Mouse (Mus musculus) embryo, embryonic 10.5 days (tissue): ENCODE measurements around the gene Cdk10.
"Not testable (repeated sequence)": the region's sequence is repeated elsewhere in the genome, so short reads cannot be mapped to it uniquely, and the experiment has no call there.

Source experiments
- DNase-seq: peaks from one replicate; pipeline ENCODE4 v3.0.0-alpha.2; 2015; ENCODE audit warnings: low spot score

The Cdk10 gene

DNA sequence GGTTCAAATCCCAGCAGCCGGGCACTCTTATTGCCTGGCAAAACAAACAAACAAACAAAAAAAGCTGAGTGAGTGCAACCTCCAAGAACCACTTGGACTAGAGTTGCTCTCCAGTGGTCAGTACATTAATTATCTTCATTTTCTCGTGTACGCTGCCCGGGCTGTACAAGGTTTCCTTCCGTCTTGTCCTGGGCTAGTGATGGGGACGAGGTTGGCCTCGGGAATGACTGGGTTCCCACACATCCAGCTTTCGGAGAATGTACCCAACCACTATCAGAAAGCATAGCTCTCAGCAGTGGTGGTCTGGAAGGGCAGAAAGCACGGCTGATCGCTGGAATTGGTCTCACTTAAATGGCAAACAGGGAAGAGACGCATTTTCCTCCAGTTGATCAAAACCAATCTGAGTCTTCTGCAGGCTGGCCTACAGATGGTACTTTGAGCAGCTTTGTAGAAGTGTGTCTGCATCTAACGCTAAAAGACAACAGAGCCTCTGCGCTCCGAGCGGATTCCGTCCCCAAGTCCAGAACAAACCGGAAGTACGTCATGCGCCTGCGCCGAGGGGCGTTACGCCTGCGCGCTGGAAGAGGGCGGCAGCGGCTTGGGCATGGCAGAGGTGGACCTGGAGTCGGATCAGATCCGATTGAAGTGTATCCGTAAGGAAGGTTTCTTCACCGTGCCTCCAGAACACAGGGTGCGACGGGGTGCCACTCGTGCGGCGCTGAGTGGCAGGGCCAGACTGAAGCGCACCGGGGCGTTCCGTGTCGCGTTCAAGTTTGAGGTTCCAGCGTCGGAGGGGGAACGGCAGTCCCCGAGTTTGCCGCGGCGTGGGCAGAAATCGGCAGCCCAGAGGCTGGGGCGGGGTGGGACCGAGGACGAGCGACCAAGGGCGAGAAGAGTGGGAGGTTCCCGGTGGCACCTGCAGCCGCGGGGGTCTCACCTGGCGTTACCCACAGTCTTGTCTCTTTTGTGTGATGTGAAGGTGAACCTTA lies at the start of gene Cdk10:
Gene Cdk10 (plus strand): TSS at position 565 of the 989 bp plus-strand sequence.
- DNase-seq, result peak; percentile 96

DNA sequence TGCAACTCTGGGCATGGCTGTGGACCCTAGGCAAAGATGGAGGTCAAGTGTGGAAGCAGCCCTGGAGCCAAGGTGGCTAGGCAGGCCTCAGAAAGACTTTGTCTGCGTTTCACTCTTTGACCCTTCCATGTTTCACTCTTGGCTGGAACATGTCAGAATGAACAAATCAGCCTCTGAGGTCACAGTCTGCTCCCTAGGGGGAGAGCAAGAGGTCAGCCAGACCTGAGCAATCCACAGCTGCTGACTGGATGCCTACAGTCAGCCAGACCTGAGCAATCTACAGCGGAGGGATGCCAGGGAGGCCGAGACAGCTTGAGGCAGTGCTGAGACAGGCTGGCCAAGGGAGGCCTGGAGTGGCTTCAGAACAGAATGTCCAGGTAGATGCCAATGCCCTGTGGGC lies 43.3 kb upstream of the Cdk10 start:
- DNase-seq, result peak; percentile 84

DNA sequence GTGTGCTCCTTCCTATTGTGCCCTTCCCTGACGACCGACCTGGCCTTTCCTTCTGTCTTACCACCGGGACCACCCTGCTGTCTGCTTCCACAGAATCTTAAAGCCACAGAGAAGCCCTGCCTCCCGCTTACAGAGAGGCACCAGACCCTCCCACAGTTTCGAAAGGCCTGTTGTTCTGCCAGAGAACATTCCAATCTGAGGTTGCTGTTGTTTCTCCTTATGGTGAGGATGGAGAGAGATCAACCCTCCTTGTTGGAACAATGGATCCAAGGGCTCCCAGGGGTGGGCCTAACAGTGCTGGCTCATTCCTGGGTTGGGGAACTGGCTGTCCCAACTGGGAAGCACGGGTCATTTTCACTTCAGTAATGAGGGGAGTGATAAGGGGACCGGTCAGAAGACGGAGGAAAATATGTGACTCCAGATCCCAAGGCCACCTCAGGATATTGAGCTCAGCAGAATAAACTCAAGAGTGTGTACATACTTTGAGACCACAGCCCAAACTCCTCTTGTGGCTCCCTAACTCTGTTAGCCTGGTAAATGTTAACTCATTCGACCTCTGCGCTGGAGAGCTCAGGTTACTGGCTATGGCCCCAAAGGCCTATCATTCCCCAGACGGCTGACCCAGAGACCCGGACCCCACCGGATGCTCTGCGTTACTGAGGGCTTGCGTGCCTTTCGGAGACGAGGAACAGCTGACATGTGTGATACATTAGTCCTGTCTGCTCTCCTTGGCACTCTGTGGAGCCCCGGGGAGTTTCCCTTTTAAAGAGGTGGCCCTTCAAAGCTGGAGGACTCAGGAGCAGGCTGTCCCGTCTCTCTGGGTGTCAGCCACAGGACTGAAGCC lies 38.9 kb upstream of the Cdk10 start, which contains the start of gene Dpep1:
Gene Dpep1 (plus strand): TSS at position 677 of the 844 bp plus-strand sequence.
- DNase-seq, result peak; percentile 80

DNA sequence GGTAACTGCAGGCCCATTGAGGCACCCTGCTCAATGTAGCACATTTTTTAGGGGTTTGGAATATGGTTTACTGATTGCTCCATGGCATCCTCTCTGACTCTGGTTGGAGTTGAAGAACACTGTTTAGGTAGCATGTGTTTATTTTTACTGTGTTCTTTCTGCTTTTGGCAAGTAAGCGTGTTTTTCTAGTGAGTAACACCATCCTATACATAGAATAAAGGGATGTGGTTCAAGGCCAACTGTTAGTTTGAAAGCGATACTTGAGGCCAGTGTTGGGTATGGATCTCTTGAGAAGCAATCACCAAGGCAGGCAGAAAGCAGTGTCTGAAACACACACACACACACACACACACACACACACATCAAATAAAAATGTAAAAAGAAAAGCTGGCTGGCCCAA lies 36.6 kb upstream of the Cdk10 start:
- DNase-seq, result no peak

DNA sequence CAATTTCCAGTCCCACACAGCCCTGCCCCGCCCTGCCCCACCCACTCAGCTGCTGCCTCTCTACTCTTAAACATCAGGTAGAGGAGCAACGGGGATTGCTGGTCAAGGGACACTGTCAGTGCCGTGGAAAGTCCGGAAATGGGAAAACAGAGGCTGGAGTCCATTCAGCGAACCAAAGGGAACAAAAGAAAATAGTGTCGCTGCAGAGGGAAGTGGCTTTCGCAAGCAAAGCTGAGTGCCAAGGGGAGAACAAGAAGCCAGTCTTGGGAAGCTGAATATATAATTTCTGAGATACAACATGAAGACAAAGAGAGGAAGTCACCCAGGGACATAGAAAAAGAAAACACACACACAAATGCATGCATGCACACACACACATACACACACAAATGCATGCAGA lies 35.8 kb upstream of the Cdk10 start:
- no peak for DNase-seq

DNA sequence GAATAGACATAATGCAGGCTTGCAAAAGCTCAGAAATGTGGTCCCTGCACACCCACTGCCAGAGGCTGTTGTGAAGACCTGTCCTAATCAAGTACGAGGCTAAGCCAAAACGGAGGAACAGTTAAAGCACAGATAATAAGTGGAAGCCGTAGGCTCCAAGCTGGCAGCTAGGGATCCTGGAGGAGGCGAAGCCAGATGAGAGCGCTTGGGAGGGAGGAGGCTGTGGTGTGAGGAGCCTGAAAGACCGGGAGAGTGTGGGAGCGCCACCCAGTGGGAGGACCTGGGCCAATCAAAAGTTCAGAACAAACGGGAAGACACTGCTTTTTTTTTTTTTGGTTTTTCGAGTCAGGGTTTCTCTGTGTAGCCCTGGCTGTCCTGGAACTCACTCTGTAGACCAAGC lies 34.0 kb upstream of the Cdk10 start:
- DNase-seq, result peak; percentile 92

DNA sequence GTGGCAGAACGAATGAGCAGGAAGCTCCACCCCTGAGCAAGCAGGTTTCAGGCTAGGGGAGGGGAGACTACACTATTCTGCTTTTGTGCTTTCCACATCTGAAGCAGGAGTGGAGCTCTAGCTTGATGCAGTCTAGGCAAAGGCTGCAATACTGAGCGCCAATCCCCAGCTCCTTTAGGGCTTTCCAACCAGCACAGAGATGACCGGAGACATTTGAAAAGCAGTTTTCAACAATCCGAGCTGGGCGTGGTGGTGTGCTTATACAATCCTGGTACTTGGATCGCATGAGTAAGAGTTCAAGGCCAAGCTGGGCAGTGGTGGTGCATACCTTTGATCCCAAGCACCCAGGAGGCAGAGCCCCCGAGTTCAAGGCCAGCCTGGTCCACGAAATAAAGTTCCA lies 32.7 kb upstream of the Cdk10 start:
- no peak for DNase-seq

DNA sequence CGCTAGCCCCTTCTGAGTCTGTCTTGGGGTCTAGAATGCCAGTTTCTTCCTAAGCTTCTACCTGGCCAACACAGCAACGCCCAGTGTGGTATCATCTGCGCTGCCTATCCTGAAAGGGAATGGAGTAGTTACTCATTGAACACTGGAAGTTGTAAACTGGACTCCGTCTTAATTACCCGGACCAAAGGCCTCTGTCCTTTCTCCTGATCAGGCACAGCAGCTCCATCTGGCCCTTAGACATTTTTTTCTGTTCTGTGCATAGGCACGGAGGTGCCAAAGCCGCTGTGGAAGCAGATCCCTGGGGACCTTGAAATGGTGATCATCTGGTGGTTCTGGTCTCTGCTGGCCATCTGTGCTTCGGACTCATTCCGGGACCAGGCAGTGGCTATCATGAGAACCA lies 30.9 kb upstream of the Cdk10 start:
- DNase-seq, result no peak

DNA sequence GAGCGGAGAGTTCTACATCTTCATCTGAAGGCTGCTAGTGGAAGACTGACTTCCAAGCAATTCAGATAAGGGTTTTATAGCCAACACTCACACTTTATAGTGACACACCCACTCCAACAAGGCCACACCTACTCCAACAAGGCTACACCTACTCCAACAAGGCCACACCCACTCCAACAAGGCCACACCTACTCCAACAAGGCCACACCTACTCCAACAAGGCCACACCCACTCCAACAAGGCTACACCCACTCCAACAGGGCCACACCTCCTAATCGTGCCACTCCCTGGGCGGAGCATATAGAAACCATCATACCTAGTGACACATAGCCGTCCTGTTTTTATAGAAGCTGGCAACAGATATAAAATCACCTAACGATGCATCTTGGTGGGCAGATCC lies 27.6 kb upstream of the Cdk10 start:
- DNase-seq, result not testable (repeated sequence)

DNA sequence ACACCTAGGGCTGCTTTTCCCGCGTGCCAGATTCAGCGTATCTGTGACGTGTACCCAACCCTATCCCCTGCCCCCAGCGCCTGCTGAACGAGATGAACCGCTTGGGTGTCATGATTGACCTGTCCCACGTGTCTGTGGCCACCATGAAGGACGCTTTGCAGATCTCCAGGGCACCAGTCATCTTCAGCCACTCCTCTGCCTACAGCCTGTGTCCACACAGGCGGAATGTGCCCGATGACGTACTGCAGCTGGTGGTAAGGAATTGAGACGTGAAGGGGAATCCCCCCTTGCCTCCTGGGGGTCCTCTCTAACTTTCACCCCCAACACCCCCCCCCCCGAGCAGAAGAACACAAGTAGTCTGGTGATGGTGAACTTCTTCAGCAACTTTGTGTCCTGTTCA lies 24.8 kb upstream of the Cdk10 start:
- no peak for DNase-seq

DNA sequence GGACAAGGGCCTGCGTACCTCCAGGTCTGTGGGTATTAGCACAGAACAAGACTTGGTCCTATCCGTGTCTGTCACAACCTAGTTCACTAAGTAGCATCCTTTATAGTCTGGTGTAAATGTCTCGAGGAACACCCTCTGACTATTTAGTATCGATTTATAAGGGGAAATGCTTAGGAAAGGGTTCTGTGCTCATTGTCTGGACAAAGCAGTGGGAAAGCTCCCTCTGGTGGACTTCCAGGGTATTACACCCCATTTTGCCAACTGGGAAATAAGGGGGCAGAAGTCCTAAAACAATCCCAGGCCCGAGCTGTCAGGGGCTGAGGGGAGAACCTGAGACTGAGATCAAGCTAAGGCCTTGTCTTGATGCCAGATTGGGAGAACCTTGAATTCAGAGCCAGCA lies 22.4 kb upstream of the Cdk10 start:
- DNase-seq, result peak; percentile 94

DNA sequence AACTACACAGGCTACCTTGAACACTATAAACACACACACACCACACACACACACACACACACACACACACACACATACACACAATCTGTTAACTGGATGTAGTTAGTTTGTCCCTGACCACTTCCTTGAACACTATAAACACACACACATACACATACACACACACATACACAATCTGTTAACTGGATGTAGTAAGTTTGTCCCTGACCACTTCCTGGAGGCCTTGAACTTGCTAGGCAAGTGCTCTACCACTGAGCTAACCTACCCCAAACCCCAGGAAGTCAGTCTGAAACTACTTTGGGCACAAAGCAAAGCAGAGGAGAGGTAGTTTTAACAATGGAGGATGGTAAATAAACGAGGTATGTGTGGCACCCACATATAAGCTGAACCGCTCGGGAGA lies 21.1 kb upstream of the Cdk10 start:
- DNase-seq, result no peak

DNA sequence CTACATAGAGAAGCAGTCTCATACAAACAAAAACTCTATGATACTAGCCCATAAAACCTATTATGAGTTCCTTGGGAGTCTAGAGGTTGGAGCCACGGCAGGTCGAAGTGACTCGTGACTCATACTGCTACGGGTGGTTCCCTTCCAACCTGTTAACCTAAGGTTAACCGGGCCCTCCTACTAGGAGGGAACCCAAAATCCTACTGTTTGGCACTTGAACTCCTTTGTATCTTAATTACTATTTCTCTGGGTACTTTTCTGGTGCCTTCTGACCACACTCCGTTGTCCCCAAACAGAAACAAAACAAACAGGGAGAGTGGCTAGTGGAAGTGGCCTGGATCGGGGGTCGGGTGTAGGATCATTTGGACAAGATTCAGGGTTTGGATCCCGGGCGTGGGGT lies 12.8 kb upstream of the Cdk10 start:
- DNase-seq, result no peak

DNA sequence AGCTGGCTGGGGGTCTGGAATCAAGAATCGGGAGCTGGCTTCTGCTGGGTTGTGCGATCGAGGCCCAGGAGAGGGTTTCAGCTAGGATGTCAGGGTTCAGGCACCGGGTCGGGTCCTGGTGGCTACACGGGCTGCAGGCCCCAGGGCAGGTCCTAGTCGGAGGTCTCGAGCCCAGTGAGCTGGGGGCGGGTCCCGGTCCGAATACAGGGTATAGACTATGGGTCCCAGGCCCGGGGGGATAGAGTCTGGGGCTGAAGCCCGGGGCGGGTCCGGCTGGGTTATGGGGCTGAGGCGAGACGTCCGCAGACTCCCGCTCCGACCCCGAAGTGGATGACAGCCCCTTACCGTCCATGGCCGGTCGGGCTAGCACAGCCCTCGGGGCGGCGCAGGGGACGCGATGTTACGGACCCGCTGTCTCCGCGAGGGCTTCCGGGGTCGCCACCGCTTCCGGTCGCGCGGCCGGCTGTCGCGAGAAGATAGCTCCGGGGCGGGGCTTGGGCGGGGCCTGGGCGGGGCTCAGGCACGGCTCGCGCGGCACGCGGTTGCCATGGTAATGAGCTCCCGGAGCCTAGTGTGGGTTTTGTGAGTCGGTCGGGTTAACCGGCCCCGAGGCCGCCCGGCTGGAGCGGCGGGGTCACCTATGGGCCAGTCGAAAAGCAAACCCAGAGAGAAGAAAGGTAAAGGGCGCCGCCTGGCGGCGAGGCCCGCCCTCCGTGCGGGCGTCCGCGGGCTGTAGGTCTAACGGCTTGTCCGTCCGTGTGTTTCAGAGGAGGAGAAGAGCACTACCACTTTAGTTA lies 12.1 kb upstream of the Cdk10 start, which contains the start of the genes Chmp1a and Spata33:
Gene Chmp1a (minus strand): TSS at position 443 of the 797 bp plus-strand sequence.
Gene Spata33 (plus strand): TSS at position 512 of the 797 bp plus-strand sequence.
- peak; percentile 97 for DNase-seq

DNA sequence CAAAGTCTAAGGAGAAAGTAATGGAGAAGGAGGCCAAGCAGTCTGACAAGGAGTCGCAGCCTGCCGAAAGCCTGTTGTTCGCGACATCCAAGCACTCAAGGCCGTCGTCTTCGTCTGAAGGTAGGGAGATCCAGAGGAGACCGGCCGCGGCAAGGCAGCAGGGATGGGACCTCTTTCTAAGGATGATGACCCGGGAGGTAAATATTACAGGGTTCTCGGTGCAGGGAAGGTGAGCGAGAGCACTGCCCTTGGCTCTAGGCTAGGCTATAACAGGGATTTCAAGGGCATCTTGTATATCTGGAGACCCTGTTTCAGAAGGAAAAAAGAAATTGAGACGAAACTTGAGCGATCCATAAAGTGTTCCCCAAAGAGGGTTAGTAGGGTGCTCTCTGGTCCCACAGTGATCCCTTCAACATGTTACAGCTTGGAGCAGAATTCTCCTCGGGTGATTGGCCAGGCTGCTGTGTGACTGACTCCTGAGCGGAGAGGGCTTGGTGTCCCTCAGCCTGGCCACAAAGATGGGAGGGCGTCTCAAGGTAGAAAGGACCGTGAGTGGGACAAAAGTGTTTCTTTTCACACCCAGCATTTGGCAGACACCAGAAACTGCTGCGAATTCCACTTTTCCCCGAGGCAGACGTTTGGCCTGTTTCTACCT lies 11.4 kb upstream of the Cdk10 start:
- no peak for DNase-seq

DNA sequence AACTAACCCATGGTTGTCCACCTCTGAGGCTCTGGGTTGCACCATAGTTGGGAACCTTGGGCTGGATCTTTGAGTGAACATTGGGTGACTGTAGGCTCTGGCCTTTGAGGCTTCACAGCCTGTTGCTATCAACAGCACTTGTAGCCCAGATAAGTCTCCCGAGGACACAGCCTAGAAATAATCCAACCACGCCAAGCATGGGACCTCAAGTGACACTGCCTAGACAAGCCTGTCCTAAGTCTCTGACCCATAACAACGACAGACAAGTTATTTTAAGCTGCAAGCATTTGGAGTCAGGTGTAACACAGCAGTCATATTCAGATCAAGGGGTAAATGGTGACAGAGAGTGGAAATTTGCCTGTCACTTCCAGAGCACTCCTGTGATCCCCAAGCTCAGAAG lies 9.2 kb upstream of the Cdk10 start:
- DNase-seq, result no peak

DNA sequence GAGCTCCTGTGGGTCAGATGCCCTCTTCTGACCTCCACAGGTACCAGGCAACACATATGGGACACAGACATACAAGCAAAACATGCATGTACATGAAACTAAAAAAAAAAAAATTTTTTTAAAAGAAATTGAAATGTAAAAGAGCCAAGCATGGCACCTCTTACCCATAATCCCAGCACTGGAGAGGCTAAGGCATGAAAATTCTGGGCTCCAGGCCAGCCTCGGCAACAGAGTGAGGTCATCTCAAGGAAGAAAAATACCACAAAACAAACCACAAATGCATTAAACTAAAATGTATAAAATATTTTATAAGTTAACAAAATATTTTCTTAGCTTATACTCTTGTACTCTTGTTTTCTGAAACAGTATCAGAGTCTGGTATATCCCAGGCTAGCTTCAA lies 3.7 kb upstream of the Cdk10 start:
- DNase-seq, result no peak

DNA sequence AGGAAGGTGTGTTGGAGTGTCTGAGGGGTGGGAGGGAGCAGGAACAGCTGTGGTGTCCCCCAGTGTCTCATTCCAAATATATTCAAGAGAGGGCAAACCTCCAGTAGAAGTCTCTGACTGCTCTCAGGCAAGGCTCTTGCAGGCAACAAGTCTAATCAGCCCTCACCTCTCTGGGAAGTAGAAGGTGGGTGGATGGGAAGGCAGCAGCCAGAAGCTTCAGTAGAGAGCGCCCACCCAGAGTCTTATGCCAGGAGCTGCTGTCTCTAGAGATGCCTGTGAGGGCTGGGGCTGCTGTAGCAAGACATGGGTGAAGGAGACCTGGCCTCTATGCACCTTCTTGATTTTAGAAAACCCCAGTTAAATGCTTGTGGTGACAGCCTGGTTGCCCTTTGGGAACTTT lies 3.8 kb downstream of the Cdk10 start:
- DNase-seq, result no peak

DNA sequence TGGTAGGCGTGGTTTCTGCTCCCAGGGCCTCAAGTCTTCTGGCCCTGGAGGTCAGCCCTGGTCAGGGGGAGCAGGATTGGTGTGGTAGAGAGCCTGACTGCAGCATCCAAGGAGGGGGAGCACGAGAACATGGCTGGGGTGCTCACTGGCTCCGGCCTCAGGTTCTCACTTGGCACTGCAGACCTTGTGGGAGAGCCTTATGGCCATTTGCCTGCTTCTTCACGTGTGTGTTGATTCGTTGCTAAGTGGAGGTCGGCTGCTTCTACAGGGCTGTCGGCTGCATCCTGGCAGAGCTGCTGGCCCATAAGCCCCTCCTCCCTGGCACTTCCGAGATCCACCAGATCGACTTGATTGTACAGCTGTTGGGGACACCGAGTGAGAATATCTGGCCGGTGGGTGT lies 5.7 kb downstream of the Cdk10 start:
- DNase-seq, result not testable (repeated sequence)

DNA sequence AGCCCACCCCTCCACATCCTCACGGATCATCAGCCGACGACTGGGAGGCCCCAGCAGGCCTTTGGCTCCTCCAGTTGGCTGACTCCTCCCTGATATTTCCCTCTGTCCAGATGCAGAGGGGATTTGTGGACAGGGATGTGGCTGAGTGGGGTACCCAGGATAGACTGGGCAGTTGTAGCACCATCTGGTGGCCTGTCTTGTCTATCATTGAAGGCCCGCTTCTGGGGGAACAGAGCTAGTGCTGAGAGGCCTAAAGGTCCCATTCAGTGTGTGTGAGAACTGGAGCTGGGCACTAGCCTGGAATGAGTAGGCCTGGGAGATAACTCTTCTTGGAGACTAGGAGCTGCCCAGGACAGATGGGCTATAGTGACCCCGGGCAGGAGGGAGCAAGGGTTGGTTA lies 7.1 kb downstream of the Cdk10 start:
- DNase-seq, result no peak

DNA sequence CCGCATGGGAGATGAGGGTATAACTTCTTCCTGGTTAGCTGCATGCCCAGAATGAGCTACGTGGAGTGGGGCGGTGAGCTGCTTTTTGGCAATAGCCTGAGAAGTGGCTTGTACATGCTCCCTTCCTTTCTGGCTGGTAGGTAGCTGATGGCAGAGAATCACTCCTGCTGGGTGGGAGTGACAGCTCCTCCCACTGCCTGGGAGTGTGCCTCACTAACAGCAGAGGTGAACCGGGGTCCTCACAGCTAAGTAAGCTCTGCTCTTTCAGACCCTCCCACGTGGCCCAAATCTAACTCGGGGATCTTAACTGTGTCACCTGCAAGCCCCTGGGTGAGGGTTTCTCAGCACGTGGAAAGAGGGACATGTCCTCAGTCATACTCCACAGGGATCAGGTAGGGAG lies 7.9 kb downstream of the Cdk10 start:
- no peak for DNase-seq
